Mouse (Mus musculus): ENCODE measurements around the gene Rapgef4. TPM values are rescaled to one million over a fixed set of nuclear protein-coding genes. Genes with fewer than 3 reads are reported as not detected.

Gene Rapgef4
- polyA plus RNA-seq, 1 experiment: 8.1 TPM

GRCm38 (mm10) chr2:72116698-72117097 is 135.7 kb downstream of the Rapgef4 start:
- no peaks in the 10 kb centered on the region for H3K27me3 ChIP-seq (ENCODE audit: control insufficient read depth, insufficient read depth, low read length)
- no peak for TF ChIP-seq POLR2A (IDR thresholded peaks at IDR 0.05; ENCODE audit: control insufficient read depth, low read depth, low read length)
- TF ChIP-seq CTCF (IDR thresholded peaks at IDR 0.05; ENCODE audit: control insufficient read depth, insufficient read depth, insufficient replicate concordance, low read depth, low read length): no peak
- no peak overlapping the region for H3K27ac ChIP-seq (ENCODE audit: control insufficient read depth, insufficient read depth, low read depth, low read length)
- no peaks in the 10 kb centered on the region for H3K4me1 ChIP-seq (ENCODE audit: control insufficient read depth, insufficient read depth, low read length)
- H3K4me3 ChIP-seq (ENCODE audit: control insufficient read depth, low read depth, low read length): no peak overlapping the region
- H3K36me3 ChIP-seq (ENCODE audit: control insufficient read depth, insufficient read depth, low read length): no peaks in the 10 kb centered on the region

GRCm38 (mm10) chr2:72117138-72118011 is 136.3 kb downstream of the Rapgef4 start:
- TF ChIP-seq POLR2A (IDR thresholded peaks at IDR 0.05; ENCODE audit: control insufficient read depth, low read depth, low read length): no peak
- no peak for TF ChIP-seq CTCF (IDR thresholded peaks at IDR 0.05; ENCODE audit: control insufficient read depth, insufficient read depth, insufficient replicate concordance, low read depth, low read length)
- Histone ChIP-seq H3K36me3 (ENCODE audit: control insufficient read depth, insufficient read depth, low read length) (no peaks in the 10 kb centered on the region), H3K4me3 (ENCODE audit: control insufficient read depth, low read depth, low read length) (no peak overlapping the region), H3K27ac (ENCODE audit: control insufficient read depth, insufficient read depth, low read depth, low read length) (no peak overlapping the region), H3K4me1 (ENCODE audit: control insufficient read depth, insufficient read depth, low read length) (no peaks in the 10 kb centered on the region), H3K27me3 (ENCODE audit: control insufficient read depth, insufficient read depth, low read length) (no peaks in the 10 kb centered on the region)

- TF ChIP-seq CTCF (IDR thresholded peaks at IDR 0.05; ENCODE audit: control insufficient read depth, insufficient read depth, insufficient replicate concordance, low read depth, low read length): no peak
- no peak for TF ChIP-seq POLR2A (IDR thresholded peaks at IDR 0.05; ENCODE audit: control insufficient read depth, low read depth, low read length)
- Histone ChIP-seq H3K27me3 (ENCODE audit: control insufficient read depth, insufficient read depth, low read length) (no peaks in the 10 kb centered on the region), H3K4me1 (ENCODE audit: control insufficient read depth, insufficient read depth, low read length) (no peaks in the 10 kb centered on the region), H3K27ac (ENCODE audit: control insufficient read depth, insufficient read depth, low read depth, low read length) (no peak overlapping the region), H3K4me3 (ENCODE audit: control insufficient read depth, low read depth, low read length) (no peak overlapping the region), H3K36me3 (ENCODE audit: control insufficient read depth, insufficient read depth, low read length) (no peaks in the 10 kb centered on the region)
These were observed 139.2 kb downstream of the Rapgef4 start for GRCm38 (mm10) chr2:72120211-72120610.

GRCm38 (mm10) chr2:72122410-72123223 is 141.6 kb downstream of the Rapgef4 start:
- Histone ChIP-seq H3K4me3 (ENCODE audit: control insufficient read depth, low read depth, low read length) (no peak overlapping the region), H3K27ac (ENCODE audit: control insufficient read depth, insufficient read depth, low read depth, low read length) (no peak overlapping the region), H3K27me3 (ENCODE audit: control insufficient read depth, insufficient read depth, low read length) (no peaks in the 10 kb centered on the region), H3K4me1 (ENCODE audit: control insufficient read depth, insufficient read depth, low read length) (no peaks in the 10 kb centered on the region), H3K36me3 (ENCODE audit: control insufficient read depth, insufficient read depth, low read length) (no peaks in the 10 kb centered on the region)
- TF ChIP-seq CTCF (IDR thresholded peaks at IDR 0.05; ENCODE audit: control insufficient read depth, insufficient read depth, insufficient replicate concordance, low read depth, low read length): no peak

- Histone ChIP-seq H3K27ac (ENCODE audit: control insufficient read depth, insufficient read depth, low read depth, low read length) (no peak overlapping the region), H3K36me3 (ENCODE audit: control insufficient read depth, insufficient read depth, low read length) (no peaks in the 10 kb centered on the region)
These were observed 142.8 kb downstream of the Rapgef4 start for GRCm38 (mm10) chr2:72123851-72124250.

GRCm38 (mm10) chr2:72125786-72126185 is 144.7 kb downstream of the Rapgef4 start:
- Histone ChIP-seq H3K27ac (ENCODE audit: control insufficient read depth, insufficient read depth, low read depth, low read length) (no peak overlapping the region), H3K4me3 (ENCODE audit: control insufficient read depth, low read depth, low read length) (no peak overlapping the region), H3K27me3 (ENCODE audit: control insufficient read depth, insufficient read depth, low read length) (no peaks in the 10 kb centered on the region), H3K4me1 (ENCODE audit: control insufficient read depth, insufficient read depth, low read length) (no peaks in the 10 kb centered on the region), H3K36me3 (ENCODE audit: control insufficient read depth, insufficient read depth, low read length) (no peaks in the 10 kb centered on the region)
- TF ChIP-seq POLR2A (IDR thresholded peaks at IDR 0.05; ENCODE audit: control insufficient read depth, low read depth, low read length) (no peak), CTCF (IDR thresholded peaks at IDR 0.05; ENCODE audit: control insufficient read depth, insufficient read depth, insufficient replicate concordance, low read depth, low read length) (no peak)

More at GRCm38 (mm10) chr2:72123851-72124250, 142.8 kb downstream of the Rapgef4 start:
- Histone ChIP-seq H3K4me3 (ENCODE audit: control insufficient read depth, low read depth, low read length) (no peak overlapping the region), H3K4me1 (ENCODE audit: control insufficient read depth, insufficient read depth, low read length) (no peaks in the 10 kb centered on the region), H3K27me3 (ENCODE audit: control insufficient read depth, insufficient read depth, low read length) (no peaks in the 10 kb centered on the region)
- TF ChIP-seq POLR2A (IDR thresholded peaks at IDR 0.05; ENCODE audit: control insufficient read depth, low read depth, low read length): no peak
- no peak for TF ChIP-seq CTCF (IDR thresholded peaks at IDR 0.05; ENCODE audit: control insufficient read depth, insufficient read depth, insufficient replicate concordance, low read depth, low read length)

- Histone ChIP-seq H3K4me3 (ENCODE audit: control insufficient read depth, low read depth, low read length) (no peak overlapping the region), H3K27ac (ENCODE audit: control insufficient read depth, insufficient read depth, low read depth, low read length) (no peak overlapping the region)
These were observed 145.4 kb downstream of the Rapgef4 start for GRCm38 (mm10) chr2:72126411-72126810.

More at GRCm38 (mm10) chr2:72126411-72126810, 145.4 kb downstream of the Rapgef4 start:
- Histone ChIP-seq H3K27me3 (ENCODE audit: control insufficient read depth, insufficient read depth, low read length) (no peaks in the 10 kb centered on the region), H3K4me1 (ENCODE audit: control insufficient read depth, insufficient read depth, low read length) (no peaks in the 10 kb centered on the region), H3K36me3 (ENCODE audit: control insufficient read depth, insufficient read depth, low read length) (no peaks in the 10 kb centered on the region)
- TF ChIP-seq CTCF (IDR thresholded peaks at IDR 0.05; ENCODE audit: control insufficient read depth, insufficient read depth, insufficient replicate concordance, low read depth, low read length): no peak
- TF ChIP-seq POLR2A (IDR thresholded peaks at IDR 0.05; ENCODE audit: control insufficient read depth, low read depth, low read length): no peak
